Mouse (Mus musculus) midbrain, embryonic 13.5 days (tissue): ENCODE data around the gene Caskin2. TPM values are rescaled to one million over a fixed set of nuclear protein-coding genes. Genes with fewer than 3 reads are reported as not detected.

Source experiments
- ATAC-seq: fragments of 200-750 bp; cut with Nextera tagmentation; 2 replicates; pipeline ENCODE4 v1.8.0; 2017; ENCODE audit warnings: mild to moderate bottlenecking, moderate TSS enrichment, moderate library complexity
- H3K27ac ChIP-seq: fragments of 300-500 bp; sonication (generic); 2 replicates; pipeline ENCODE4 v1.5.1; 2015; ENCODE audit warnings: inconsistent platforms, mild to moderate bottlenecking, moderate library complexity
- H3K27me3 ChIP-seq: fragments of 300-500 bp; sonication (generic); 2 replicates; pipeline ENCODE4 v1.6.1; 2015; ENCODE audit warnings: mild to moderate bottlenecking, inconsistent platforms
- H3K36me3 ChIP-seq: fragments of 300-500 bp; sonication (generic); 2 replicates; pipeline ENCODE4 v1.6.1; 2015; ENCODE audit warnings: mild to moderate bottlenecking, inconsistent platforms
- H3K4me1 ChIP-seq: fragments of 300-500 bp; sonication (generic); replicated peaks from 2 replicates; pipeline ENCODE4 v1.6.1; 2015; ENCODE audit warnings: inconsistent platforms
- H3K4me2 ChIP-seq: fragments of 300-500 bp; sonication (generic); replicated peaks from 2 replicates; pipeline ENCODE4 v1.6.1; 2015; ENCODE audit warnings: moderate library complexity, mild to moderate bottlenecking, inconsistent platforms
- H3K4me3 ChIP-seq: fragments of 300-500 bp; sonication (generic); replicated peaks from 2 replicates; pipeline ENCODE4 v1.5.1; 2015; ENCODE audit warnings: mild to moderate bottlenecking, inconsistent platforms
- H3K9ac ChIP-seq: fragments of 300-500 bp; sonication (generic); replicated peaks from 2 replicates; pipeline ENCODE4 v1.6.1; 2015; ENCODE audit warnings: mild to moderate bottlenecking, inconsistent platforms
- H3K9me3 ChIP-seq: fragments of 300-500 bp; sonication (generic); 2 replicates; pipeline ENCODE4 v1.6.1; 2016; ENCODE audit warnings: mild to moderate bottlenecking, inconsistent platforms
- WGBS: fragments of 180-500 bp; shearing (Covaris S2); methylation state at CpG from one replicate; pipeline ENCODE4 v1.1.7; 2015; 5-methylcytosine and 5-hydroxymethylcytosine counted together
- polyA plus RNA-seq: library from polyadenylated mRNA; unstranded; fragments of >200 nt; fragmentation: Nextera tagmentation; extraction: Ambion mirVana; gene quantifications from 2 replicates; pipeline ENCODE4 v1.2.1, GENCODE M21; 2015

Caskin2 gene
- polyA plus RNA-seq, 1 experiment from 2014 or later = 12.3 TPM

DNA sequence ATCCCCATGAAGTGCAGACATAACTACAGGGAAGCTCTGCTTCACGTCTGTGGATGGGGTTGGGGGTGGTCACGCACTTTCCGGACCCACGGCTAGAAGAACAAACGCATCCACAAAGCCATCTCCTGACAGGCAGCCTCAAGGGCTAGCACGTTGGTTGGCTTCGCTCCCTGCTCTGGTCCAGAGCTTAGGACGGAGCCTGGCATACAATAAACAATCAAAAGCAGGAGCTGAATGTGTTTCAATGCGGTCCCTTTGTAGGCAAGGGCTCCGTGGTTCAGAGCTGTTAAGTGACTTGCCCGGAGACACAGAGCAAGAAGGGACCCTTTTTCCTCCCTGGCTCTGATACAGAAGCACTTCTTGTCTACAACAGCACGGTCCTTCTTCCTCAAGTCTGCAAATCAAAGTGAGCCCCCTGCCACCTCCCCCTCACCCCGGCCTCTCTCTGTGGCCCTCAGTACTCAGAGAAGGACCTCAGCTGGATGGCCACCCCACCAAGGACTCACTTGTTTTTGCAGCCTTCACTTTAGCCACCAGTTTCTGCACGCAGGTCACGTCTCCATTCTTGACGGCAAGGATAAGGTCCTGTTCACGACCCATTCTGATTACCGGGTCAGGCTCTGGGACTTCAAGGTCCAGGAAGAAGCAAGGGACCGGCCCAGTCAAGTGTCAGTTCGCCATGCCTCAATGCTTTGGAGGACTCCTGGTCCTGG lies 1.9 kb downstream of the Caskin2 start:
- Histone ChIP-seq H3K36me3 (peaks cover 23% of the 10 kb centered on the region), H3K4me2 (peak overlapping the region; percentile 93), H3K4me1 (peaks cover 80% of the 10 kb centered on the region), H3K9me3 (no peaks in the 10 kb centered on the region), H3K27me3 (no peaks in the 10 kb centered on the region), H3K4me3 (peak overlapping the region; percentile 92), H3K27ac (no peak overlapping the region), H3K9ac (peak overlapping the region; percentile 83)
- 83% methylated on average over 20 of the region's 20 CpGs for WGBS
- ATAC-seq = no peak

DNA sequence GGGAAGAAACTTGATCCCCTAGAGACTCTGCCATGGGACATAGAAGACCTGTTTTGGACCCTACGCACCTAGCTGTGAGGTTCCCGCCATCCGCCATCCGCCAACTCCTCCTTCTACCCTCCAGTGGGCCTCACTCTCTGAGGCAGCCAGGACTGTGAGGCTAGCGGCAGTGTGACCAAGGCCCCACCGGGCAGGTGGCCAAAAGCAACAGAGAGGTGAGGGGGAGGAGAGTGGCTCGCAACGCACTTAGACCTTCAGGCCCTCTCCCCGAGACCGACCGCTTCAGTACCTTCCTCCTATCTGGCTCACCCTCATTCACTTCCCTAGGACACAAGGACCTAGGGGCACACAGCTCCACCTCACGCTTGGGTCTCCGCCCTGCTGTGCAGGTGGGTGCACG lies 3.1 kb downstream of the Caskin2 start:
- Histone ChIP-seq H3K27ac (no peak overlapping the region; the same call in 1 of the 2 replicates), H3K36me3 (peaks cover 25% of the 10 kb centered on the region), H3K4me2 (peak overlapping the region; percentile 93), H3K27me3 (no peaks in the 10 kb centered on the region), H3K9ac (peak overlapping the region; percentile 46; the same call in 1 of the 2 replicates), H3K4me1 (peaks cover 70% of the 10 kb centered on the region), H3K9me3 (no peaks in the 10 kb centered on the region), H3K4me3 (peak overlapping the region; percentile 92)
- no peak for ATAC-seq
- 85% methylated on average over 14 of the region's 14 CpGs for WGBS

DNA sequence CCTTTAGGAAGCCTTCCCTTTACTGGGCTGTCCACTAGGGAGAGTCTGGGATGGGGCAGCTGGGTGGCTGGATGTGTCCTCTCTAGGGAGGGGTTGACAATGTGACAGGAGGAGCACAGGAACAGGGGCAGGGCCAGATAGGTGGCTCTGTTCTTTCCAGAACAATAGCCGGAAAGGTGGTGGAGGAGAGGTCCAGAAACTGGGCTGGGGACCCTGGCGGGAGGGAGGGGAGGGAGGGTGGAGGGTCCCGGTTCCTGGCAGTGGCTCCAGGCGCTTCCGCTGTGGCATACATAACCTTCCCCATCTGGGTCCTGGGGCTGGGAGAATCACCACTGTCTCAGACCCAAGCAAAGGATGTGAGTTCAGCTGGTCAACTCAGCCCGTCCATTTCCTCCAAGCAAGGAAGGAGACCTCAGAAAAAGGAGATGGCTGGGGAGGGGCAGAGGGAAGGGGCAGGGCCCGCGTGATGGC lies 4.1 kb downstream of the Caskin2 start:
- peak overlapping the region; percentile 15 for H3K9ac ChIP-seq
- peak overlapping the region; percentile 74 for H3K27ac ChIP-seq
- no peaks in the 10 kb centered on the region for H3K27me3 ChIP-seq
- no peaks in the 10 kb centered on the region for H3K9me3 ChIP-seq
- WGBS = 78% methylated on average over 8 of the region's 8 CpGs
- no peak overlapping the region for H3K4me3 ChIP-seq
- peaks cover 66% of the 10 kb centered on the region for H3K4me1 ChIP-seq
- H3K36me3 ChIP-seq = peaks cover 36% of the 10 kb centered on the region
- ATAC-seq = no peak
- peak overlapping the region; percentile 93 for H3K4me2 ChIP-seq

DNA sequence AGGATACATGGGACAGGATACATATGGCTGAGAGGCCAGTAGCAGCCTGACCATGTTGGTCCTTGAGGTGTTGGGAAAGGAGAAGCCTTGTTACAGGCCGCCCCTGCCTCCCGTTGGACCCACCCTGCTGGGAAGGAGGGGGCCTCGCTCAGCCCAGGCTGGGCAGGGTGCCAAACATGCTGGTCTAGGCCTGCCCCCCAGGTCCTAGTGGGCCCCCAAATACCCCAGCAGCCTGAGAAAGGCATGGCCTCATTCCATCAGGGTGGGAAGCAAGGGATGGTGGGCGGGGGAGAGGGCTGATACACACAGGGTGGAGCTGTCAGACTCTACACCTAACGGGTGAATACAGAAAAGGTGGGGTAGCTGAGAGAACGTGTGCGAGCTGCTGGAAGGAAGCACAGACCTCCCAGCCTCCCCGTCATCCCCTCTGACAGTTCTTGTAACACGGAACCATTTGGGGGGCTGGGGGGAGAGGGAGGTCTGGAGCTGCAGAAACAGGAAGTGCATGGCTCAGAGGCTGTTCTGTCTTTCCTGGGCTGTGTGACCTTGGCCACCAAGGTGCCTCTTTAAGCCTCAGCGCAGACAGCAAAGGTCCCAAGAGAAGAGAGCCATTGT lies 4.6 kb downstream of the Caskin2 start:
- Histone ChIP-seq H3K4me1 (peaks cover 62% of the 10 kb centered on the region), H3K36me3 (peaks cover 40% of the 10 kb centered on the region), H3K27me3 (no peaks in the 10 kb centered on the region), H3K9me3 (no peaks in the 10 kb centered on the region), H3K4me3 (no peak overlapping the region), H3K9ac (peak overlapping the region; percentile 15), H3K4me2 (peak overlapping the region; percentile 93), H3K27ac (peak overlapping the region; percentile 74)
- ATAC-seq = 0 out of 2 replicates have a peak, but pooled peaks have one; percentile 2
- WGBS = 61% methylated on average over 10 of the region's 10 CpGs

DNA sequence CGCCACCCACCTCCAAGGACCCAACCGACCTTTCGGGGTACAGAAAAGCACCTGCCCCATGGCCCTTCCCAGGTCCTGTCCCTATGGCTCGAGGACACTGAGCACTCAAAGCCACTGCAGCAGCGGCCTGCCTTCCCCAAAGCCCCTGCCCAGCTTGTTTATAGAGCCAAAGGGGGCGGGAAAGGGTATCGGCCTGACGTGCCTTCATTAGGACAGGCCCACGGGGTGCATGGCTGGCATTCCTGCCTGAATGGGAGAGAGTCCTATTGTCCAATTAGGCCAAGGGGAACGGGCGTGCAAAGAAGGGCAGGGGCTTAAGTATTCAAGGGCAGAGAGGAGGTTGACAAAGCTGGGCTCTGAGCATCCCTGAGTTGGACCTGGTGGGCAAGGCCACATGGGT lies 5.5 kb downstream of the Caskin2 start:
- peak overlapping the region; percentile 93 for H3K4me2 ChIP-seq
- H3K9ac ChIP-seq = 0 out of 2 replicates have a peak overlapping the region, but pooled peaks have one; percentile 15

DNA sequence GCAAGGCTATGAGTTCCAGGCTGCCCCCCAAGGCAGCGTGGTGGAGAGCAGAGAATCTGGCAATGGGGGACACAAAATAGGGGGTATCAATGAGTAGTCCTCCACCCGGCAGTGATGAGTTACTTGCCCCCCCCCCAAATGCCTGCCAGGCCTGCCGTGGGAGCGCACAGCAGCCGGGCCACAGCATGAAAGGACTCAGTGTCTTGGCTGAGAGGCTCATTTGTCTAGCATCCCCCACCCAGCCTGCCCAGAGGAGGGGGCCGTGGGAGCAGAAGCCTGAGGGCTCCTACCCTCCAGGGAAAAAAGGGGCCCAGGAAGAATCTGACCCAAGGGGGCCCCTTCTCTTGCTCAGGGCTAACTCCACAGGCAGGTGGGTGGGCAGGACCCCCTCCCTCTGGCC lies 6.1 kb downstream of the Caskin2 start:
- peaks cover 53% of the 10 kb centered on the region for H3K4me1 ChIP-seq
- H3K4me3 ChIP-seq = no peak overlapping the region
- 0 out of 2 replicates have a peak, but pooled peaks have one; percentile 10 for ATAC-seq
- 0 out of 2 replicates have a peak overlapping the region, but pooled peaks have one; percentile 4 for H3K9ac ChIP-seq
- no peaks in the 10 kb centered on the region for H3K9me3 ChIP-seq
- 68% methylated on average over 6 of the region's 6 CpGs for WGBS
- H3K27me3 ChIP-seq = no peaks in the 10 kb centered on the region
- peak overlapping the region; percentile 15; the same call in 1 of the 2 replicates for H3K4me2 ChIP-seq
- peaks cover 55% of the 10 kb centered on the region for H3K36me3 ChIP-seq
- peak overlapping the region; percentile 74 for H3K27ac ChIP-seq

More for the DNA sequence above, 5.5 kb downstream of the Caskin2 start:
- ATAC-seq = no peak
- Histone ChIP-seq H3K4me1 (peaks cover 60% of the 10 kb centered on the region), H3K4me3 (no peak overlapping the region), H3K27ac (peak overlapping the region; percentile 74), H3K36me3 (peaks cover 48% of the 10 kb centered on the region), H3K27me3 (no peaks in the 10 kb centered on the region), H3K9me3 (no peaks in the 10 kb centered on the region)
- 56% methylated on average over 11 of the region's 11 CpGs for WGBS

DNA sequence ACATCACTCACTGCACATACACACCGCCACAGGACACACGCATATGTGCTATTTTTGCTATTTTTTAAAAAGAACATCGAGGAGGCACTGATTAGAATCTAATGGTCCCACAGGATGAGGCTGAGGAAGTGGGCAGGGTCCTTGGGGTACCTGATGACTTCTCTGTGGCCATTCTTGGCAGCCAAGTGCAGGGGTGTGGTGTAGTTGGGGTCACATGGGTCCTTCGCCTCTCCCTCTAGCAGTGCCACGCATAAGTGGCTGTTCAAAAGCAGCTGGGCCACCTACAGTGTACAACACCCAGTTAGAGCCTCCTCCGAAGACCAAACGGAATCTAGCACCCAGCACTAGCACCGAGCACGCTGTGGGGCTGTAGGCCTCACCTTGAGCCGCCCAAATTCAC lies 7.3 kb downstream of the Caskin2 start:
- H3K36me3 ChIP-seq = peaks cover 66% of the 10 kb centered on the region
- no peak overlapping the region for H3K27ac ChIP-seq
- no peak overlapping the region for H3K4me2 ChIP-seq
- no peak overlapping the region for H3K9ac ChIP-seq
- no peaks in the 10 kb centered on the region for H3K9me3 ChIP-seq
- H3K4me3 ChIP-seq = no peak overlapping the region
- no peak for ATAC-seq
- H3K27me3 ChIP-seq = no peaks in the 10 kb centered on the region
- peaks cover 42% of the 10 kb centered on the region for H3K4me1 ChIP-seq
- WGBS = 96% methylated on average over 10 of the region's 10 CpGs

DNA sequence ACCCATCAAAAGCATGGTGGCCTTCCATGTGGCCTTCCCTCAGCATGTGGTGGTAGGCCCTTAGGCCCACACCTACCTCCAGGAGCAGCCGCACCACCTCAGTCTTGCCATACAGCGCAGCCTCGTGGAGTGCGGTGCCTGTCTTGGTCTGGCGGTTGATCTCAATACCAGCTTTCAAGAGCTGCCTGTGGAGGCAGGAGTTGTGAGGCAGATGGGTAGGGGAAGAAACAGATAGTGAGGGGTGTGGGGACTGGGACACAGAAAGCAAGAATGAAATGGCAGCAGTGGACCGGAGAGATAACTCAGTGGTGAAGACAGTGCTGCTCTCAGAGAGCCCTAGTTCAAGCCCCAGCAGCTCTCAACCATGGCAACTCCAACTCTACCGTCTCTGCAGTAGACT lies 8.4 kb downstream of the Caskin2 start:
- Histone ChIP-seq H3K4me2 (no peak overlapping the region), H3K9me3 (no peaks in the 10 kb centered on the region), H3K36me3 (peaks cover 68% of the 10 kb centered on the region), H3K4me3 (no peak overlapping the region), H3K27me3 (no peaks in the 10 kb centered on the region), H3K9ac (no peak overlapping the region), H3K4me1 (peaks cover 30% of the 10 kb centered on the region), H3K27ac (no peak overlapping the region)
- 98% methylated on average over 7 of the region's 7 CpGs for WGBS
- no peak for ATAC-seq

DNA sequence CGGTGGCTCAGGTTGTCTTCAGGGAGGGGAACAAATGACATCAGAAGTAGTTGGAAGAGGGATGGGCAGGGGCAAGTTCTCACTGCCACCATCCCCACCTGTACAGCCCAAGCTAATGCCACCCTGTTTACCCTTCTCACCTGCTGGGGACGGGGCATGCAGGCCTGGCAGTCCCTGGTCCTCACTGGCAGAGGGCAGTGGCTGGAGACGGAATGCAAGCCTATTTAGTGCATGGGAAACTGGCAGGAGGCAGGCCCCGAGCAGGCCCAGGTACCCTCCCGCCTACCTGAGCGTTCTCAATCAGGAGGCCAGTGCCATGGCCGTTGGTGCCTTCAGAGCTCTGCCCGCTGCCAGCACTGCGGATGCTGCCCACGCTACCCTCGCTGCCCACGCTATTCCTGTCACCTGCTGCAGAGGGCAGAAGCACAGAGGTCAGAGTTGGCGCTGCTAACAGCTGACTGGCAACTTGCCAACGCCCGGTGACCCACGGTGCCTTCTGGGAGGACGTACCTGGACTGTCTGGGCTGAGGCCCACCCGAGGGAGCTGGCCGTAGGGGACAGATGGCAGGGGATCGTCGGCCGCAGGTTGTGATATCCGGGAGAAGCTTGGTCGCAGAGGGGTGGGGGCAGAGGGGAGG lies 10.2 kb downstream of the Caskin2 start:
- no peak overlapping the region for H3K4me3 ChIP-seq
- no peak overlapping the region for H3K27ac ChIP-seq
- peaks cover 12% of the 10 kb centered on the region for H3K4me1 ChIP-seq
- ATAC-seq = no peak
- no peak overlapping the region for H3K9ac ChIP-seq
- 95% methylated on average over 24 of the region's 24 CpGs for WGBS
- H3K27me3 ChIP-seq = no peaks in the 10 kb centered on the region
- no peaks in the 10 kb centered on the region for H3K9me3 ChIP-seq
- H3K36me3 ChIP-seq = peaks cover 86% of the 10 kb centered on the region
- no peak overlapping the region for H3K4me2 ChIP-seq

DNA sequence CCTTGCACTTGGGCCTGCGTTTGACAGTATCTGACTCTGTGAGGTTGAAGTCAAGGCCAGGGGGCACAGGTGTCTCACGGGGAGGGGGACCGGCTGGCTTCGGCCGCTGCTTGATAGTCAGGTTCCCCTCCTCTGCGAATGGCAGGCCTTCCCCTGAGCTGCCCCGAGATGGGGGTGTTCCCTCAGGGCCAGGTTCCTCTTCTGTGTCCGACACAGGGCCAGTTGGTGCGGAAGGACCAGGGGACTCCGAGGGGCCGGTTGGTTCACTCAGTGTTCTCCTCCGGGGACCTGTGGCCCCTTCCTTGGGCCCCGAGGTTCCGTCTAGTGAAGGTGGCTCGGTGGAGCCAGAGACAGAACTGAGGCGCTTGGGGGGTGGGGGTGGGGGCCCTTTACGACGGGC lies 12.5 kb downstream of the Caskin2 start:
- ATAC-seq = no peak
- H3K4me3 ChIP-seq = no peak overlapping the region
- no peak overlapping the region for H3K27ac ChIP-seq
- no peak overlapping the region for H3K4me2 ChIP-seq
- H3K36me3 ChIP-seq = peaks cover 94% of the 10 kb centered on the region
- H3K27me3 ChIP-seq = no peaks in the 10 kb centered on the region
- whole genome bisulfite sequencing = 95% methylated on average over 18 of the region's 18 CpGs
- H3K9me3 ChIP-seq = no peaks in the 10 kb centered on the region
- H3K9ac ChIP-seq = no peak overlapping the region
- no peaks in the 10 kb centered on the region for H3K4me1 ChIP-seq

DNA sequence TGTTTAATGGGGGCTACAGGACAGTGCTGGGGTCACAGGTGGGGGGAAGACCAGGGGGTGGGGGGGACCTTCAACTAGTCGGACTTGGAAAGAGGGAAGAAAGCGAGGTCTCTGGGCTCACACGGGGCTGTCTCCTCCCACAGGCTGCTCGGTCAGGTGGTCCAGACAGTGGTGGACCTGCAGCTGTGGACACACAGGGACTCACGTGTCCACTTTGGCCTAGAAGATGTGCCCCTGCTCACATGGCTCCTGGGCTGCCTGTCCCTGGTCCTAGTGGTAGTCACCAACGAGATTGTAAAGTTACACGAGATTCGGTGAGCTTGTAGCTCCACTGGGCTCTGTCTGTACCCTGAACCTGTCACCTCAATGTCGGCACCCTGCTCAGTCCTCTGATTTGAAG lies 15.8 kb downstream of the Caskin2 start:
- no peak overlapping the region for H3K27ac ChIP-seq
- H3K4me3 ChIP-seq = no peak overlapping the region
- H3K4me2 ChIP-seq = no peak overlapping the region
- no peaks in the 10 kb centered on the region for H3K9me3 ChIP-seq
- peaks cover 100% of the 10 kb centered on the region for H3K36me3 ChIP-seq
- no peak overlapping the region for H3K9ac ChIP-seq
- no peak for ATAC-seq
- no peaks in the 10 kb centered on the region for H3K4me1 ChIP-seq
- no peaks in the 10 kb centered on the region for H3K27me3 ChIP-seq
- WGBS = 93% methylated on average over 9 of the region's 9 CpGs

DNA sequence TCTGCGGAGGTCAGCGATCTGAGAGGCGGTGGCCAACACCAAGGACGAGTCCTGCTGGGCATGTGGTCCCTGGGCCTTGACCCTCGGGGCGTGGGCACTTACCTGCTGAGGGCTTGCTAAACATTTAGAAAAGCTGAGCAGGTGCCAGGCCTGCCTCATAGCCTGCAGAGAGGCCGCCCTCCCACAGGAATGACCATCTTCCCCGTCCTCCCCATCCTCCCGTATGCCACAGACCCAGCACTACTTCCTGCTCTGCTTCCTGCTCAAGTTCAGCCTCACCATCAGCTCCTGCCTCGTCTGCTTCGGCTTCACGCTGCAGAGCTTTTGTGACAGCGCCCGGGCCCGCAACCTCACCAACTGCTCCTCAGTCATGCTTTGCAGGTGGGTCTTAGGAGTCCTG lies 16.5 kb downstream of the Caskin2 start:
- Histone ChIP-seq H3K9ac (no peak overlapping the region), H3K4me3 (no peak overlapping the region), H3K4me1 (no peaks in the 10 kb centered on the region), H3K27me3 (no peaks in the 10 kb centered on the region), H3K4me2 (no peak overlapping the region), H3K27ac (no peak overlapping the region), H3K9me3 (no peaks in the 10 kb centered on the region), H3K36me3 (peaks cover 100% of the 10 kb centered on the region)
- 87% methylated on average over 15 of the region's 15 CpGs for WGBS
- no peak for ATAC-seq
